Mouse (Mus musculus) G1E (cell line): ENCODE data around the gene Mtx1. TPM values are rescaled to one million over a fixed set of nuclear protein-coding genes. Genes with fewer than 3 reads are reported as not detected.
A peak's percentile ranks its signal among the peaks of the same experiment; 100 is the strongest.

ENCODE experiments used
- ATAC-seq: 2 replicates; pipeline ENCODE4 v1.8.0; 2016; ENCODE audit warnings: mild to moderate bottlenecking; ENCODE audit not compliant: insufficient number of reproducible peaks, poor library complexity, low FRiP score, severe bottlenecking; ENCODE audit errors: extremely low read depth
- DNase-seq: peaks from one replicate; pipeline ENCODE4 v3.0.0; 2012; ENCODE audit warnings: low spot score
- H3K27me3 ChIP-seq: 2 replicates; pipeline ENCODE4 v1.6.1; 2012; ENCODE audit warnings: mild to moderate bottlenecking, low read length, inconsistent platforms; ENCODE audit not compliant: insufficient read depth
- H3K36me3 ChIP-seq: replicated peaks from 2 replicates; pipeline ENCODE3; 2012; ENCODE audit warnings: mild to moderate bottlenecking, inconsistent platforms
- H3K4me1 ChIP-seq: 2 replicates; pipeline ENCODE4 v1.6.1; 2012; ENCODE audit warnings: low read depth, low read length, inconsistent platforms, mixed read lengths; ENCODE audit not compliant: insufficient read depth
- H3K4me3 ChIP-seq: 2 replicates; pipeline ENCODE4 v1.5.1; 2012; ENCODE audit warnings: low read depth, mild to moderate bottlenecking, inconsistent platforms, low read length, moderate library complexity, mixed read lengths
- H3K9me3 ChIP-seq: replicated peaks from 2 replicates; pipeline ENCODE4 v1.6.1; 2012; ENCODE audit warnings: inconsistent platforms
- CTCF ChIP-seq: IDR thresholded peaks from 2 replicates; pipeline ENCODE4 v1.5.1; 2012; ENCODE audit warnings: low read depth, low read length, inconsistent platforms, mixed read lengths
- GATA1 ChIP-seq: IDR thresholded peaks from 2 replicates; pipeline ENCODE4 v1.6.1; 2012; ENCODE audit warnings: borderline replicate concordance, low read length, inconsistent platforms, mixed read lengths
- GATA2 ChIP-seq: IDR thresholded peaks from 2 replicates; pipeline ENCODE4 v1.6.1; 2012; ENCODE audit warnings: low read depth, low read length, inconsistent platforms, borderline replicate concordance
- POLR2AphosphoS5 ChIP-seq: IDR thresholded peaks from 2 replicates; pipeline ENCODE4 v1.6.1; 2012; ENCODE audit warnings: low read depth, low read length, inconsistent platforms; ENCODE audit not compliant: insufficient replicate concordance
- TAL1 ChIP-seq: conservative IDR thresholded peaks from 2 replicates; pipeline ENCODE4 v1.6.1; 2012; ENCODE audit warnings: low read depth, low read length, inconsistent platforms, mixed read lengths
- polyA plus RNA-seq: library from polyadenylated mRNA; stranded (reverse); fragments of >175 nt; gene quantifications from 2 replicates; pipeline ENCODE4 v1.2.3, GENCODE M21; 2012
- total RNA-seq, 2 experiments: library from RNA; stranded (forward) in 1 of 2; stranded (reverse) in 1 of 2; fragments of 200-1000 nt in 1 of 2; fragments of >200 nt in 1 of 2; fragmentation: Nextera tagmentation in 1 of 2; gene quantifications; 2 replicates each; pipeline ENCODE4 v1.2.3; 2014 to 2017

Gene Mtx1
- total and polyA plus RNA-seq, 3 experiments, result 42.6 to 311 (median 82.5) TPM

GRCm38 (mm10) chr3:89203142-89203514 is 23.8 kb downstream of the Mtx1 start:
- ATAC-seq (no peak), DNase-seq (no peak)
- no peak for TF ChIP-seq POLR2AphosphoS5
- no peak for TF ChIP-seq GATA1
- no peak for TF ChIP-seq CTCF
- TF ChIP-seq TAL1, result no peak
- no peak for TF ChIP-seq GATA2
- H3K4me1 ChIP-seq, result peaks cover 37% of the 10 kb centered on the region
- H3K27me3 ChIP-seq, result no peaks in the 10 kb centered on the region; the same call in 1 of the 2 replicates
- peak overlapping the region; percentile 73 for H3K4me3 ChIP-seq
- H3K9me3 ChIP-seq, result no peaks in the 10 kb centered on the region
- H3K36me3 ChIP-seq, result peaks cover 44% of the 10 kb centered on the region

GRCm38 (mm10) chr3:89202253-89203141 is 24.4 kb downstream of the Mtx1 start, which contains the start of gene Gba:
Gene Gba, plus strand, starts transcription at chr3:89202928.
- no peak for TF ChIP-seq GATA1
- H3K27me3 ChIP-seq, result no peaks in the 10 kb centered on the region; the same call in 1 of the 2 replicates
- H3K36me3 ChIP-seq, result peaks cover 38% of the 10 kb centered on the region
- H3K4me1 ChIP-seq, result peaks cover 35% of the 10 kb centered on the region
- ATAC-seq (peak; percentile 66), DNase-seq (peak; percentile 75)
- peak within 1 kb of the TSS; percentile 73 for H3K4me3 ChIP-seq
- no peaks in the 10 kb centered on the region for H3K9me3 ChIP-seq

DNA sequence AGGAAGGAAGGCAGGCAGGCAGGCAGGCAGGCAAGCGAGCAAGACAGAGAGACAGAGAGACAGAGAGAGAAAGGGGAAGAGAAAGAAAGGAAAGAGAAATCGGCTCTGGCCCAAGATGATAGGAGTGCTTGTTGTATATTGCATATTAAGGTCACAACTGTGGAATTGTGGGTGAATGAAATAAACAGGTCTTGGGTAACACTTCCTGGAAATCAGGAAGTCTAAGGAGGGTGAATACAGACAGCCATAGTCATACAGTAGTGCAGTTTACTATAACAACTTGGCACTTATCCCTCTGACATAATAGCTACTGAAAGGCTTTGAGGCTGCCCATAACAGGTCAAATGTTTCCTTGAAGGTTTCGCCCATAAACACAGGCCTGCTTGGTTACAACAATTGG is 27.0 kb downstream of the Mtx1 start:
- H3K4me1 ChIP-seq, result peaks cover 39% of the 10 kb centered on the region
- no peak overlapping the region for H3K4me3 ChIP-seq
- TF ChIP-seq GATA1 (no peak), POLR2AphosphoS5 (no peak), CTCF (no peak), TAL1 (no peak), GATA2 (no peak)
- no peak for ATAC-seq
- no peak for DNase-seq
- H3K9me3 ChIP-seq, result no peaks in the 10 kb centered on the region
- peaks cover 12% of the 10 kb centered on the region for H3K36me3 ChIP-seq
- no peaks in the 10 kb centered on the region; the same call in 1 of the 2 replicates for H3K27me3 ChIP-seq

DNA sequence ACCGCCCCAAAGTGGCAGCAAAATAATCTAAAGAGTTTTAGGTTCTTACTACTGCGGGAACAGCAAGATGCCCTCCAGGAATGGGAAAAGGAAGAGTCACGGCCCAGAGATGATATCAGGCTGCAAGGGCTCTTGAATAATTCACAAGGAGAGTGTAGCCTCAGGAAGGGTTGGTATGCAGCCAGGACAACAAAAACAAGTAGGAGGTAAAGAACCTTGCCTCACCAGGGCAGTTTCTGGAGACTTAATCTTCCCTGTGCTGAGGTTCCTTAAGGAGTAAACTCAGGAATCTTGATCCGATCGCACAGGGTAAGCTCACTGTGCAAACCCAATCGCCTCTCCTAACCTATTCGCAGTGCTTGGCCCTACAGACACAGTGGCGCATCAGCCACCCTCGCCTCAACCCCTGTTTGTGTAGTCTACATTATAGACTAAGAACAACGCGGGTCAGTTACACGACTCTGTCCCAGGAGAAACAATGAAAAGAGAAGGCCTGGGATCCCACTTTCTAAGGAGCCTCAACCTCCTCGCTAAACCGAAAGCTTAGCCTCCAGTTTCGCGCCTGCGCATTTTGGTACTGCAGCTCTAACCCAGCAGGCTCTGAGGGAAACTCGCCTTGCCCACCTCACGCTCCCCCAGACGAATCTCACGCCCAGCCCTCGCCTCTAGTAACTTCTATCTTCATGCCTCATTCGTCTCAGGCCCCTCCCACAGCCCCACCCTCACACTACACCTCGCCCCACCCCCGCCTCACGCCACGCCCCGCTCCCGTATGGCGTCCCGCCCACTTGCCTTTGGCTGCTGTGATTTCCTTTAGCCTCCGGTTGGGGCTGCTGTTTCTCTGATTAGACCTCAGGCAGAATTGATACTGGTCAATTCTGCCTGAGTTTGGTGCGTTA is 30.7 kb downstream of the Mtx1 start:
- TF ChIP-seq CTCF (no peak), POLR2AphosphoS5 (no peak), GATA1 (no peak), GATA2 (no peak), TAL1 (no peak)
- Histone ChIP-seq H3K27me3 (no peaks in the 10 kb centered on the region; the same call in 1 of the 2 replicates), H3K4me3 (peak overlapping the region; percentile 70), H3K36me3 (no peaks in the 10 kb centered on the region), H3K9me3 (no peaks in the 10 kb centered on the region), H3K4me1 (peaks cover 26% of the 10 kb centered on the region)
- DNase-seq (peak; percentile 89), ATAC-seq (peak; percentile 95)

- Histone ChIP-seq H3K27me3 (no peaks in the 10 kb centered on the region; the same call in 1 of the 2 replicates), H3K4me3 (no peak overlapping the region), H3K9me3 (no peaks in the 10 kb centered on the region), H3K36me3 (peaks cover 1% of the 10 kb centered on the region), H3K4me1 (peaks cover 22% of the 10 kb centered on the region)
- no peak for DNase-seq
- ATAC-seq, result no peak
- TF ChIP-seq CTCF (no peak), GATA1 (no peak)
These were observed 33.0 kb downstream of the Mtx1 start for GRCm38 (mm10) chr3:89193853-89194252.

DNA sequence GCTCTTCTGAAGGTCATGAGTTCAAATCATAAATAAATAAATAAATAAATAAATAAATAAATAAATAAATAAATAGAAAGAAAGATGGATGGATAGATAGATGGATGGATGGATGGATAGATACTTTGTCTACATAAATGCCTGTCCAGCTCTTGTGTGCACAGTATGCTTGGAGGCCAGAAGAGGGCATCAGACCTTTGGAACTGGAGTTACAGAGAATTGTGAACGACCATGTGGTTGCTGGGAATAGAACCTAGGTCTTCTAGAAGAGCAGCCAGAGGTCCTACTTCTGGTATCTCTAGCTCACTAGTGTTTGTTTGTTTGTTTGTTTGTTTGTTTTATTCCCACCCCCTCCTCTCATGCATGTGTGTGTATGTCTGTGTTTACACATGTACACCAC is 33.5 kb downstream of the Mtx1 start:
- TF ChIP-seq GATA1, result no peak
- no peak for TF ChIP-seq CTCF
- no peak for TF ChIP-seq TAL1
- TF ChIP-seq GATA2, result no peak
- TF ChIP-seq POLR2AphosphoS5, result no peak
- DNase-seq (no peak), ATAC-seq (no peak)
- H3K4me1 ChIP-seq, result peaks cover 22% of the 10 kb centered on the region
- no peaks in the 10 kb centered on the region for H3K9me3 ChIP-seq
- no peaks in the 10 kb centered on the region; the same call in none of the 2 replicates for H3K27me3 ChIP-seq
- H3K4me3 ChIP-seq, result no peak overlapping the region
- peaks cover 6% of the 10 kb centered on the region for H3K36me3 ChIP-seq
